Mouse (Mus musculus) regulatory T cell (primary cell): ENCODE results near the gene Myo1f.
"Not testable (repeated sequence)": the region's sequence is repeated elsewhere in the genome, so short reads cannot be mapped to it uniquely, and the experiment has no call there.

Source experiments
- in situ Hi-C: fragments of 300-600 bp; cut with MboI, MseI; formaldehyde crosslinking; loops from one replicate; pipeline ENCODE4 v1.15.1; 2025; ENCODE audit warnings: high pct_unique_total_duplicates

The Myo1f gene

DNA sequence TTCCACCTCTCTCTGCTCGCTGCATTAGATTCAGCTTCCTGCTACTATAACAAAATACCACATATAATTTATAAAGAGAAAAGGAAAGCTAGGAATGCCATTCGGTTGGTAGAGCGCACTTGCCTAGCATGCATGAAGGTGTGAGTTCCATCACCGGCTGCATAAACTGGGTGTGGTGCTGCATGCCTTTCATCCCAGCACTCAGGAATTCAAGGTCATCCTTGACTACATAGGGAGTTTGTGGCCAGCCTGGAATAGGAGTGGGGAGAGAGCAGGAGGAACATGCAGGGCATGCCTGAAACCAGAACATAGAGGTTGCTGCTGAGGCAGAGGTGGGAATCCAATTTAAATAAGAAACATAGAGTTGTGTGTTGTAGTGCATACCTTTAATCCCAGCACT is 28.6 kb downstream of the Myo1f start:
- in situ Hi-C loops, result no loop called here

DNA sequence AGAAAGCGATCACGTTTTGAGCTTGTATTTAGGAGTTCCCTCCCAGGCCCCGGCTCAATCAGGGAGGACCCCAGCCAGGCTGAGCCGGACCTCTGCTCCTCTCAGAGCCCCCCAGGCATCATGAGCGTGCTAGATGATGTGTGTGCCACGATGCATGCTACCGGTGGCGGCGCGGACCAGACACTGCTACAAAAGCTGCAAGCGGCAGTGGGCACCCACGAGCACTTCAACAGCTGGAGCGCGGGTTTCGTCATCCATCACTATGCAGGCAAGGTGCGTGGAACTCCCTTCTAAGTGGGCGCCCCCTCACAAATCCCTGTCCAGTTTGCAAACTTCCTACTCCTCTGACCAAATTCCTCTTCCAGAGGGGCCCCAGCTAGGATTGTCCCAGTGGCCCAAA is 30.5 kb downstream of the Myo1f start:
- in situ Hi-C loops, result no loop called here

DNA sequence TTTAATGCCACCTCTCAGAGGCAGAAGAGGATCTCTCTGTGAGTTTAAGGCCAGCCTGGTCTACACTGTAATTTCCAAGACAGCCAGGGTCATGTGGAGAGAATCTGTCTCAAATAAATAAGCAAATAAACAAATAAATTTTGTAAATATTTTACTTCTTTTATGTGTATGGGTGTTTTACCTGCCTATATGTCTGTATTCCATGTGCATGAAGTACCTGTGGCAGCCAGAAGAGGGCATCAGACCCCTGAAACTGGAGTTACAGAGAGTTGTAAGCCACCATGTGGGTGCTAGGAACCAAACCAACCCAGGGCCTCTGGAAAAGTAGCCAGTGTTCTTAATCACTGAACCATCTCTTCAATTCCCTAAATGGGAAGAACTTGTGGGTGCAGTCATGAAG is 41.8 kb downstream of the Myo1f start:
- in situ Hi-C loops, result no loop called here

DNA sequence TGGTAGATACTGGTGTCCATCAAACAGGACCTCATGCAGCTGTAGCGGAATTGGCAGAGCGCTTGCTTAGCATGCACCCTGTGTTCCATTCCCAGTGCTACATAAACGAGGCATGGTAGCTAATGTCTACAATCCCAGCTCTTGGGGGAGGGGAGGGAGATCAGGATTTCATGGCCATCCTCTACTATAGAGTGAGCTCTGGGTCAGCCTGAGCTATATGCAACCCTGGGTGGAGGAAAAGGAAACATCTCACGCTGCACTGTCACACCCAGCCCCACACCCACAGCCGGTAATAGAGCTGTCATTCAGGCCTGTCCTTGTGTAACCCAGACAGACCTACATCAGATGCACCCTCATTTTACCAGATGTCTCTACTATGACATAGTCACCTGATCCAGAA is 43.0 kb downstream of the Myo1f start:
- in situ Hi-C loops, result no loop called here

DNA sequence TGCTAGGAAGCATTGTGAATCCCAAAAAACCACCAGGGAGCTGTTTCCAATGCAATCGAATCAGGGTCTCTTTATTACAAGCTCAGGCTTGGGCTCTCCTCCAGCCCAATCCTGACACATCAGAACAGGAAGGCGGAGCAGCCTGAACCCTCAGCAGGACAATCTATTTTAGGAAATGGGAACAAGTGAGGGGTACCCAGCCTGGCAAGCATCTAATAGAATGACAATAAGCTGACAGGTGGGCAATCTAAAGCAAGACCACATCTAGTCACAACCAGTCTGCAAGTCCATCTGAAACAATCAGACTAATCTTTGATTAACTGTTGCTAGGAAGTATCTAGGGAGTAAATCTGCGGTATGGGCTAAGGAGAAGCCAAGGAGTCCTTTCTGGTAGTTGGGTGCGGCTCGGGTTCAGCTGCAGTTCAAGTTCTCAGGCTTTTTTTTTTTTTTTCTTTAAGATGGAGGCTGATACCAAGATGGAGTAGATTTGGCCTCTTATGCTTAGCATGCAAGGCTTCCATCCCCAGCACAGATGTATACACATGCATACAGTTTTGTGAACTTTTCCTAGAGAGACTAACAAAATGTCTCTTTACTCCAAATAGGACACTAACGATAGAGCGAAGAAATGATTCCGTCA is 44.4 kb downstream of the Myo1f start:
- in situ Hi-C loops, result no loop called here

DNA sequence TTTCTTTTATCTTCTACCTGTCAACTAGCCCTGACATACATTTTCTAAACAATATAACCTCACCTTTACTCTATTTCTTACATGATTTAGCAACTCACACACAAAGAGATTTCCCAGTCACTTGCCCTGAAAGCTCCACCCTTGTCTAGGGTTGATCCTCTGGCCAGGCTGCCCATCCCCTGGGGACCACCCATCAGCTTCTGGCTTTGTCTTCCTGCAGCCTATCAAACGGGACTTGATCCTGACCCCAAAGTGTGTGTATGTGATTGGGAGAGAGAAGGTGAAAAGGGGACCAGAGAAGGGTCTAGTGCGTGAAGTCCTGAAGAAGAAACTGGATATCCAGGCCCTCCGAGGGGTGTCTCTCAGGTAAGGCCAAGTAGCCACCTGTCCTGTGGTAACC is 45.3 kb downstream of the Myo1f start:
- in situ Hi-C loops, result no loop called here

DNA sequence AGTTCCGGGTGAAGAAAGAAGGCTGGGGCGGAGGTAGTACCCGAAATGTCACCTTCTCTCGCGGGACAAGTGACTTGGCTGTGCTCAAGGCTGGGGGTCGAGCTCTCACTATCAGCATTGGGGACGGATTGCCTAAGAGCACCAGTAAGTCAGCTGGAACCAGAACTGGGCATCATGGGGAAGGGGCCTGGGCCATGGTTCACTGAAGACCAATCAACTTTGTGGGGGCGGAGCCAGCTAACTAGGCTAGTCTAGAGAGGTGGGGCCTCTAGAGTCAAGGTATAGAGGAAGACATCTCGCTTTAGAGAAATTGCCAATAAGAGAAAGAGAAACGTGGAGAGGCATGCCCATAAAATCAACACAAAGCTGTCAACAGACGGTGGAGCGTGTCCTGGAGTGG is 46.4 kb downstream of the Myo1f start:
- in situ Hi-C loops, result no loop called here

DNA sequence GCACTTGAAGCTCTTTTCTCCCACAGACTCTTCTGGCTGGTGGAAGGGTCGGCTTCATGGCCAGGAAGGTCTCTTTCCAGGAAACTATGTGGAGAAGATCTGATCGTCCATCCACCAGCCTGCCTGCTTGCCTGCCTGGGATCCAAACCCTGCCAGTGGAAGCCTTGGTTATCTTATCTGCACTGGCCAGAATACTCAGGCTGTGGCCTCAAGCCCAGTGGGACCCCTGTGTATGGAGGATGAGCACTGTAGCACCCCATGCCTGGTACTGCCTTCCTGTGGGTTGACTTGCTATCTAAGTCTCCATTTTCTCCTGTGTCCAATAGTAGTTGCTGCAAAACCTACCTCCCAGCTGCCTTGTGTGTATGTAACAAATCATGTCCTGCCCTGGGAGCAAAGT is 51.8 kb downstream of the Myo1f start:
- in situ Hi-C loops, result no loop called here

DNA sequence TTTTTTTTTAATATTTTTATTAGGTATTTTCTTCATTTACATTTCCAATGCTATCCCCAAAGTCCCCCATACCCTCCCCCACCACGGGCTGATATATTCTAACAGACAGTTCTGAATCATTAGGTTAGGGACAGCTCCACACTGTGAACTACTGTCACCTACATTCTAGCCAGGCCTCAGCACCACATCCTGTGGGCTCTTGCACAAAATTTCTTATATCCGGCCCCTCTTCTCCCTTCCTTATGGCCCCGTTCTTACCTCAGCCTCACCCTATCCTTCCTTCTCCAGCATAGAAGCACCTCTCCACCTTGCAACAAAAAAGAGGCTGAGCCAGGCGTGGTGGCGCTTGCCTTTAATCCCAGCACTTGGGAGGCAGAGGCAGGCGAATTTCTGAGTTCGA is 55.0 kb downstream of the Myo1f start:
- in situ Hi-C loops, result no loop called here

DNA sequence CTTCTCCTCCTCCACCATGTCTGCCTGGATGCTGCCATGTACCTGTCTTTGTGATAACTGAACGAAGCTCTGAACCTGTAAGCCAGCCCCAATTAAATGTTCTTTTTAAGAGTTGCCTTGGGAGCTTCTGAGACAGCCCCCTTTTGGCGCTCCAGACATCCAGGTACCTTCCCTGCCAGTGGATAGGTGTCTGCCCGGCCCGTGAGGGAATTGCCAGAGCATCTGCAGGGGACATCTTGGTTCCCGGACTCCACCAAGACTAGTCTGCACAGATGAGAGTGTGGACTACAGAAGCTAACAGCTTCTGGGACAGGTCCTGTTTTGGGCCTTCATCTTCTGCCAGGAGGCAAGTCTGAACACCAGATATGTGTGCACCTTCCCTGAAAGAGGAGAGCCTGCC is 58.2 kb downstream of the Myo1f start:
- in situ Hi-C loops, result not testable (repeated sequence)

DNA sequence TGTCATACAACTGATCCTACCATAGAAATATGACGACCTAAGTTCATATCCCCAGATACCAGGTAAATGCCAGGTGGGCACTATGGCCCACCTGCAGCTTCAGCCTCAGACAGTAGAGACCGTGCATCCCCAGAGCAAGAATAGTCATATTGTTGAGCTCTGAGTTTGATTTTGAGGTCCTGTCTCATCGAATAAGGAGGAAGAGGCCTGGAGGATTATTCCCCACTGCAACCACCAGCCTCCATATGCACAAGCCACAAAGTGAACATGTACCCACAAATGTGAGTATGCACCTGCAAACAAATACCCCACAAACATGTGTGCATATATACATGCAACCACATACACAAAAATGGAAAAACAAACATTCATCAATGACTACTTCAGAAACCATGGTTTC is 71.8 kb downstream of the Myo1f start:
- in situ Hi-C loops, result loop anchor here (5.0 kb wide), 1 partner anchor 55 kb away; no protein-coding TSS in a partner anchor

DNA sequence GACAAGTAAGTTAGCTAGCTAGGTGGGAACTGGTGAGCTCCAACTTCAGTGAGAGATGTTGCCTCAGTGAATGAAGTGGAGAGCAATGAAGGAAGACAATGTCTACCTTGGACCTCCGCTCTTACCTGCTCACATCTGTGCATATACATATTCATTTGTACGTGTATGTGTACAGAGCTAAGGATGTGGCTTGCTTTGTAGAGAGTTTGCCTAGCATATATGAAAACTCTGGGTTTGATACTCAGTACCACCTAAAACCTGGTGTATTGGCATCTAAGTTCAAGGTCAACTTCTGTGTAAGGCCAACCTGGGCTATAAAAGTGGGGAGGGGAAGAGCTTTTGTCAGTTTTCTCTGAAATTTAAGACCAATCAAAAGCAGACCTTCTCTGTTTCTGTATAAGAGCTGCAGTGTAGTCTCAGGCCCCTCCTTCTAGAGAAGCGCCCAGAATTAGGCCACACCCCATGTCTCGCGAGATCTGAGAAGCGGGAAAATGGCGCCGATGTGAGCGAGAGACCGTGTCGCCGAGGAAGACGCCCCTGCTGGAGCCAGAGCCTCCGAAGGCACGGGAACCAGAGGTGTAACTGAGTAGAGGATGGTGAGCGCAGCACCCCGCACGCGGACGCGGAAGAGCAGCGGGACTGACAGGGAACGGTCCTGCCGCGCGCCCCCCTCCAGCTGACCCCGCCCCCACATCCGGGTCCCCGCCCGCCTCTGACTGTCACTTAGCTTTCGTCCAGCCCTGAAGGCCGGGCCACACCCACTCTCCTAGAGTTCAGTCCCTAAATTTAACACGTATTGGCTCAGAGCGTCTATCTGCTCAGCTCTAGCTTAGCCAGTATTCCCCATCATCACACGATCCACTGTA is 73.3 kb downstream of the Myo1f start, which contains the start of gene Zfp414:
Gene Zfp414, plus strand, starts transcription at position 470 of the 866 bp plus-strand sequence.
- in situ Hi-C loops, result loop anchor here (5.0 kb wide), 1 partner anchor 53 kb away; no protein-coding TSS in a partner anchor

DNA sequence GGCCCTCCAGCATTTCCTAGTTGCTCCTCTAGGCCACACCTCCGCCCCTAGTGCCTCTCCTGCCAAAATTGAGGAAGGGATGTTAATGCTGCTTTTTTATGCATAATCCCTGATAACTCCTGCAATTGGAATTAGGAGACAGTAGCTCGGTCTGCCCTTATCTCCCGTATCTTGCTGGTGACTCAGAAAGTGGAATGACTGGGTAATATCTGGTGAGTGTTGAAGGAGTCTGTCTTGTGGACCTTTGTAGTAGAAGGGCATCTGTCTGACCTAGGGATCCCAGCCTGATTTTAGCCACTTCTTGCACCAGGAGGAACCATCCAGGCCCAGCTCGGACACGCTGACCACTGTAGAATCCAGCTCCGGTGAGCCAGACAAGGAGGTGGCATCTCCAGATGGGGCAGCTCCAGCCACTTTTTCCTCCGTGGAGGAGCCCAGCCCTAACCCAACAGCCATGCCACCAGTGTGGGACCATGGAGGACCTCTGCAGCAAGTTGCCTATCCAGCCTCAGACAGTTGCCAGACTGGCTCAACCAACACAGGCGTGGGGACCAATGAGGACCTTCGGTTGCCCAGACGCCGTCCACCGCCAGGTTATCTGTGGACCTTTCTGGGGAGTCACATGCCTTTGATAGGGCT is 74.1 kb downstream of the Myo1f start:
- in situ Hi-C loops, result loop anchor here (5.0 kb wide), 1 partner anchor 53 kb away; no protein-coding TSS in a partner anchor

DNA sequence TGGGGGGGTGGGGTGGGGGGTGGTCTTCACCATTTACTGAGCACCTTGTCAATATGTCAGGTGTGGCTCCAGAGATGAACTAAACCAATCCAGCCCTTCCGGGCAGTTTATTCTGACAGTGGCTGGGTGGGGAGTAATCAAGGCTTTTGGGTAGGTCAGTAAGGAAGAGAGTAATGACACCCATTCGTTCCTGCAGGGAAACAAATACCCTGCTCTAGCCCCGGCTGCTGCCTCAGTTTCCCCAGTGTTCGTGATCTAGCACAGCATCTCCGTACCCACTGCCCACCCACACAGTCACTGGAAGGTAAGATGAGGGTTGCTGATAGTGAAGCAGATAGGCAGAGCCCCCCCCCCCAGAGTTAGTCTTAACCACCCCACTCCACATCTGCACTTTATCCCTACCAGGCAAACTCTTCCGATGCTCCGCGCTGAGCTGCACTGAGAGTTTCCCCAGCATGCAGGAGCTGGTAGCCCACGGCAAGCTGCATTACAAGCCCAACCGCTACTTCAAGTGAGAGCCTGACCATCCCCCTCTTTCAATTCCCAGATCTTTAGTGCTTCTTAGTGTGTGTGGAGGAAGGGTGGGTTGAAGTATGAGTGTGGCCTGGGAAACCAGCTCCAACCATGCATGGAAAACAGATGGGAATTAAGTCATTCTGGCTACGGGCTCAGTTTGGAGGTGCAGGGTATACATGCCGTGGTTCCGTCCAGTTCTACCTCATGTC is 74.8 kb downstream of the Myo1f start:
- in situ Hi-C loops, result no loop called here

DNA sequence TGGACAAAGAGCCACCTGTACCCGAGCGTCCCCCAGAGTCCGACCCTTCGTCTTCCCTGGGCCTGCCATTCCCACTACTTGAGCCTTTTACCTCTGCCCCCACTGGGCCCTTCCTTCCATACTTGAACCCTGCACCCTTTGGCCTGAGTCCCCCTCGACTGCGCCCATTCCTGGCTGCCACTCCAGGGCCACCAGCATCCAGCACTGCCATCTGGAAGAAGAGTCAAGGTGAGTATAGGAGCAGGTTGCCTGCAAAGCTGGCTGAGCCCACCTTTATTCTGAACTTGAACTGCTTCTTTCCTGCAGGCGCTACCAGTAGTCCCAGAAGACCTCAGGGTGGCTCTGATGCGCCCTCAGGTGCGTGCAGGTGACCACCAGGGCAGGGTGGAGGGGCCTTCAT is 75.7 kb downstream of the Myo1f start:
- in situ Hi-C loops, result no loop called here

DNA sequence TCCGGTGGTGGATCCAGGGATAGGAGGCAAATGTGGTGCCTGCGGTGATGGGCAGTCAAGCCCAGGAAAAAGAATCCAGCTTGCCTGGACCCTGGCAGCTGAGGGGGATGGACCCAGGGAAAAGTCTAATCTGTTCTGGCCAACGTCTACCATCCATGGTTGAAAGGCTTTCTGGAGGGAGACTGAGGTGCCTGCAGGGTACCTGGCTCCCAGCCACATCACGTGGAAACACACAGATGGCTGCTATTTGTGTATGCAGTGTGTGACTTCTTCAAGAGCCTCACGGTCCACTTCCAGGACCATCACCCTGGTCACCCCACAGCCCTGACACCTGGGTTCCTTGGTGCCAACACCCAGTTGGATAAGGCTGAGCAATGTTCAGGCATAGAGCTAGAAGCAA is 76.3 kb downstream of the Myo1f start:
- in situ Hi-C loops, result no loop called here

DNA sequence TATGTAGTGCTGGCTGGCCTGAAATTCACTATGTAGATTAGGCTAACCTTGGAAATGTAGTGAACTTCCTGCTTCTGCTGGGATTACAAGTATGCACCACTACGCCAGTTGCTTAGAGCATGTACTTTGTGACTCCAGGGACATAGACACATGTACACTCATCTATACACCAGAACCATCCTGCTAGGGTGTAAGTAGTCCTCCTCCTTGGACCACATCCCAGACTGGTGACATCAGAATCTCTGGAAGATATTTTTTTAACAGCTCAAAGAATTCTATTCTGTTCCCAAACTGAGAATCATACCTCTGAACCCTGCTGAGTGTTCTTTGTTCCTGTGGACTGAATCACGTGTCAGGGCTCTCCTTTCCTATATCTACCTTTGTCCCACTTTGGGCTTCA is 81.5 kb downstream of the Myo1f start:
- in situ Hi-C loops, result no loop called here

DNA sequence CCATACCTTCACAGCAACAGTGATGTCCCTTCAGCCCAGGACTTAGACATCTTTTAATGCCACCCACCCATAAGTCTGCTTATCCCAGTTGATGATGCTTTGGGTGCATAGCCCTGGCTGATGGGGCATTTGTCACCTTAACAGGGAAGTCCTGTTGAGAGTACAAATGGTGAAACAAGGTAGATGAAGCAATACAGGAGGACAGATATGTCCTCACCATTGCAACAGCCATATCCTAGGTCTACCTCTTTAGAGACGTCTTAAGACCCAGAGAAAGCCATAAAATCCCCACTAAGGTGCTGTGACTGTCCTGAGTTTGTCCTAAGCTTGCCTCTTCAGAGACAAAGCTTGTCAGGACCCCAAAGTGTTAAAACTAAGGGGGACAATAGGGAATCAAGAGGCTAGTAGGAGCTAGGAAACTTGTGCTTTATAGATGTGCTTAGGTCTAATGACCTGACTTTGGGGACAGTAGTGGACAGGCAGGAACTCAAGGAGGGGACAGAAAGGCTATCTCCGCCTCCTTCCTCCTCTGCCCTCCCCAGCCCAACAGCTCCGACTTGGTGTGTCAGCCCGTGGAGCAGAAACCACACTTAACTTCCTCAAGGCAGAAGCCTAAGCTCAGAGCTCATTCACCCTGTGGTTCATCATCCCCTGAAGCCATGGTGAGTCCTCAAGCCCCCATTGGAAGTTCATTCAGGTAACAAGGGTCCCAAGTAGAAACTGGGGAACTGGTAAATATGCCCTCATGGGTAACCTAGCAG is 82.2 kb downstream of the Myo1f start, which contains the start of gene Pram1:
Gene Pram1, plus strand, starts transcription at position 541 of the 761 bp plus-strand sequence.
- in situ Hi-C loops, result no loop called here

DNA sequence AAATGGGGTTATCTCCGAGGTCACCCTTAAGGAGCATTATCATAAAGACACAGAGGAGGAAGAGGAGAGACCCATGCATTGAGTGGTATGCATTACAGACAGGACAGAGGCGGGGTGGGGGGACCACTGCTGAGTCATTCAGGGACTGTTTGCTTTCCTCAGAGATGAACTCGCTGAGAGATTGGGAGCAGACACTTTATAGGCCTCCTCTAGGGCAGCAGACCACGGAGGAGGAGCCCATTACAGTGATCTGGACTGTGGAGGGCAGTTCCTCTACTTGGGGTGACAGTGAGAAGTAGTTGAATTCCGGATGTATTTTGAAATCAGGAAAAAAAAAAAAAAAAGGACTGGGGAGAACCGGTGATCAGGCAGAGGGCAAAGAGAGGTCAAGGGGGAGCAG is 84.2 kb downstream of the Myo1f start:
- in situ Hi-C loops, result no loop called here

DNA sequence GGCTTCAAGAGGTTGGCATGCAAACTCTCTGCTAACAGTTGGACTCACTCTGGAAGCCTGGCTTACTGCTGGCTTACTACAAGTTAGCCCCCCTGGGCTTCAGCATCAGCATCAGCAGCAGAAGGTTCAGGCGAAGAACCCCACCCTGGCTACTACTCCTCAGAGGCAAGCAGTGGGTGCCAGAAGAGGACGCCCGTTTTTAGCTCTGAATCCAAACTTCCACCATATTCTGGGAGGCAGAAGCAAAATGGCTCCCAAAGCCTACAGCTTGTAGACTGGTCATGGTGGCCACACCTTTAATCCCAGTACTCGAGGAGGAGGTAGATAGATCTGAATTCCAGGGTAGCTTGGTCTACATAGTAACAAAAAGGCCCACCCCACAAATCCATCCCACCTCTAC is 88.6 kb downstream of the Myo1f start:
- in situ Hi-C loops, result no loop called here

DNA sequence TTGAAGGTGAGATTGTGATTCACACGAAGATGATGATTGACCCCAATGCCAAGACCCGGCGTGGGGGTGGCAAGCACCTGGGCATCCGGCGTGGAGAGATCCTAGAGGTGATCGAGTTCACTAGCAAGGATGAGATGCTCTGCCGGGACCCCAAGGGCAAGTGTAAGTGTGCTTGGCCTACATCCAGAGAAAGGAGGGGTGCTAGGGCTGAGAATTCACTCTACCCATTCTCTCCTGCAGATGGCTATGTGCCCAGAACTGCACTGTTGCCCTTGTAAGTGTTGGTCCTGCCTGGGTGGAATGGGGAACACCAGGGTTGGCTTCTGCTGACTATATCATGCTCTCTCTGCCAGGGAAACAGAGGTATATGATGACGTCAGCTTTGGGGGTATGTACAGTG is 89.6 kb downstream of the Myo1f start:
- in situ Hi-C loops, result no loop called here
